Mouse (Mus musculus) brain, embryonic 14.5 days (tissue): ENCODE measurements around the gene Arhgap9. TPM values are rescaled to one million over a fixed set of nuclear protein-coding genes. Genes with fewer than 3 reads are reported as not detected.

Experiments
- DNase-seq: peaks from one replicate; pipeline ENCODE4 v3.0.0-alpha.2; 2011; ENCODE audit warnings: low read depth
- CTCF ChIP-seq: fragments of 200-500 bp; IDR thresholded peaks from 2 replicates; pipeline ENCODE4 v1.5.1; 2012; ENCODE audit warnings: inconsistent platforms, mild to moderate bottlenecking, moderate library complexity, borderline replicate concordance; ENCODE audit not compliant: insufficient read depth, insufficient read length; ENCODE audit errors: extremely low read depth
- POLR2A ChIP-seq: fragments of 200-500 bp; IDR thresholded peaks from 2 replicates; pipeline ENCODE4 v1.6.1; 2012; ENCODE audit warnings: mild to moderate bottlenecking, inconsistent platforms, borderline replicate concordance; ENCODE audit not compliant: poor library complexity, insufficient read depth, insufficient read length, severe bottlenecking; ENCODE audit errors: extremely low read depth
- polyA plus RNA-seq: library from polyadenylated mRNA; depleted of rRNA; stranded (reverse); fragments of >200 nt; gene quantifications from 2 replicates; pipeline ENCODE4 v1.2.3, GENCODE M21; 2012; rRNA removed

The Arhgap9 gene
- polyA plus RNA-seq, 1 experiment = 0.49 TPM

DNA sequence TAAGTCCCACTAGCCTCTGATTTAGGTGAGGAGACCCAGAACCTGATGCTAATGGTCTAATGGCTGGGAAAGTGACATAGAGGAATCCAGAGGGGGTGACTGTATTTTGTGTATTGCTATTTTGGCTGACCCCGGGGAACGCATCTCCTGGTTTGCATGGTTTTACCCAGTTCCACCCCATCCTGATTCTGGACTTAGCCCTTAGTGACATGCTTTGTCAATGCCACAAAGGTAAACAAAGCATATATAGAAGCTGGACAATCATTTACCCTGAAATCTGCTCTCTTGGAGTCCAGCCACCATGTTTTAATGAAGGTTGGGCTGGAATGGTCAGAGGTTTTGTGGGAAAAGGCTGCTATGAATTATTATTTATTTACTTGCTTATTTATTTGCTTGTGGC, 46.5 kb downstream of the Arhgap9 start:
- no peak for DNase-seq
- no peak for TF ChIP-seq CTCF
- no peak for TF ChIP-seq POLR2A

- DNase-seq = no peak
- TF ChIP-seq POLR2A = no peak
- no peak for TF ChIP-seq CTCF
These were observed 48.4 kb downstream of the Arhgap9 start, which contains the start of gene Inhbc for GRCm38 (mm10) chr10:127369834-127370820. TSS of gene Inhbc (minus strand) at chr10:127370431.

- no peak for TF ChIP-seq CTCF
- TF ChIP-seq POLR2A = no peak
- no peak for DNase-seq
These were observed 49.3 kb downstream of the Arhgap9 start for GRCm38 (mm10) chr10:127371023-127371422.

- no peak for DNase-seq
- TF ChIP-seq POLR2A (no peak), CTCF (no peak)
These were observed 55.9 kb downstream of the Arhgap9 start for GRCm38 (mm10) chr10:127377700-127378099.

Other genes with a start within 250 kb of the Arhgap9 start
- gene Agap2, start 246.7 kb upstream of the Arhgap9 start, polyA plus RNA-seq = 113 and 151 TPM in 2 replicates
- gene Os9, start 200.8 kb upstream of the Arhgap9 start, polyA plus RNA-seq = 71.3 and 93.8 TPM in 2 replicates
- 48.7 and 72.4 TPM in 2 replicates for gene B4galnt1, start 156.7 kb upstream of the Arhgap9 start, polyA plus RNA-seq
- gene Slc26a10, start 141.3 kb upstream of the Arhgap9 start, polyA plus RNA-seq = 1.1 and 2.6 TPM in 2 replicates
- gene Arhgef25, start 131.9 kb upstream of the Arhgap9 start, polyA plus RNA-seq = 66.7 and 98.2 TPM in 2 replicates
- 405 and 652 TPM in 2 replicates for gene Dtx3, start 126.2 kb upstream of the Arhgap9 start, polyA plus RNA-seq
- gene Pip4k2c, start 110.4 kb upstream of the Arhgap9 start, polyA plus RNA-seq = 20.2 and 24.7 TPM in 2 replicates
- 97.5 and 134 TPM in 2 replicates for gene Kif5a, start 58.6 kb upstream of the Arhgap9 start, polyA plus RNA-seq
- gene Dctn2, start 55.6 kb upstream of the Arhgap9 start, polyA plus RNA-seq = 326 and 373 TPM in 2 replicates
- gene Mbd6, start 32.9 kb upstream of the Arhgap9 start, polyA plus RNA-seq = 39.2 and 67.3 TPM in 2 replicates
- gene Mars, start 10.2 kb upstream of the Arhgap9 start, polyA plus RNA-seq = 88.2 and 102 TPM in 2 replicates
- 7.4 and 11.3 TPM in 2 replicates for gene Gli1, start 20.0 kb downstream of the Arhgap9 start, polyA plus RNA-seq
- not detected in 2 replicates for gene Inhbe, start 32.4 kb downstream of the Arhgap9 start, polyA plus RNA-seq
- gene Inhbc, start 48.5 kb downstream of the Arhgap9 start, polyA plus RNA-seq = not detected in 2 replicates
- gene R3hdm2, start 58.4 kb downstream of the Arhgap9 start, polyA plus RNA-seq = 58.6 and 110 TPM in 2 replicates
- 6.8 and 9.8 TPM in 2 replicates for gene Stac3, start 179.7 kb downstream of the Arhgap9 start, polyA plus RNA-seq
- gene Ndufa4l2, start 193.0 kb downstream of the Arhgap9 start, polyA plus RNA-seq = 10.8 and 13.0 TPM in 2 replicates
- 80.8 and 100 TPM in 2 replicates for gene Shmt2, start 200.5 kb downstream of the Arhgap9 start, polyA plus RNA-seq
- 19.9 and 48.8 TPM in 2 replicates for gene Nxph4, start 212.6 kb downstream of the Arhgap9 start, polyA plus RNA-seq